Mouse (Mus musculus): ENCODE data around the gene Uqcr11.

Gene Uqcr11

GRCm38 (mm10) chr10:80431570-80432386 is 25.1 kb upstream of the Uqcr11 start:
- DNase-seq (ENCODE audit: low spot score in 2 of 2), result peak; percentile 50 to 59

GRCm38 (mm10) chr10:80430375-80430980 is 23.8 kb upstream of the Uqcr11 start:
- DNase-seq (ENCODE audit: low spot score in 2 of 2), result no peak

GRCm38 (mm10) chr10:80429800-80430199 is 23.2 kb upstream of the Uqcr11 start:
- peak in 1 of 2 experiments; percentile 67 for DNase-seq (ENCODE audit: low spot score in 2 of 2)

- DNase-seq (ENCODE audit: low spot score in 2 of 2), result no peak
Observed at GRCm38 (mm10) chr10:80425041-80425440, 18.4 kb upstream of the Uqcr11 start.

GRCm38 (mm10) chr10:80423562-80423961 is 16.9 kb upstream of the Uqcr11 start:
- peak; percentile 78 to 87 for DNase-seq (ENCODE audit: low spot score in 2 of 2)

- DNase-seq (ENCODE audit: low spot score in 2 of 2), result peak; percentile 73 to 79
Observed at GRCm38 (mm10) chr10:80421651-80422472, 15.2 kb upstream of the Uqcr11 start.

GRCm38 (mm10) chr10:80421208-80421607 is 14.6 kb upstream of the Uqcr11 start:
- DNase-seq (ENCODE audit: low spot score in 2 of 2), result peak in 1 of 2 experiments; percentile 59

- DNase-seq (ENCODE audit: low spot score in 2 of 2), result no peak
Observed at GRCm38 (mm10) chr10:80420729-80421128, 14.1 kb upstream of the Uqcr11 start.

- DNase-seq (ENCODE audit: low spot score in 2 of 2), result peak; percentile 50 to 57
Observed at GRCm38 (mm10) chr10:80419419-80419818, 12.8 kb upstream of the Uqcr11 start.

GRCm38 (mm10) chr10:80418311-80418710 is 11.7 kb upstream of the Uqcr11 start:
- peak in 1 of 2 experiments; percentile 74 for DNase-seq (ENCODE audit: low spot score in 2 of 2)

GRCm38 (mm10) chr10:80417841-80418240 is 11.2 kb upstream of the Uqcr11 start:
- DNase-seq (ENCODE audit: low spot score in 2 of 2), result no peak

- no peak for DNase-seq (ENCODE audit: low spot score in 2 of 2)
Observed at GRCm38 (mm10) chr10:80417371-80417770, 10.7 kb upstream of the Uqcr11 start.

- no peak for DNase-seq (ENCODE audit: low spot score in 2 of 2)
Observed at GRCm38 (mm10) chr10:80415566-80415965, 8.9 kb upstream of the Uqcr11 start.

- DNase-seq (ENCODE audit: low spot score in 2 of 2), result peak in 1 of 2 experiments; percentile 21
Observed at GRCm38 (mm10) chr10:80412656-80413541, 6.3 kb upstream of the Uqcr11 start.

GRCm38 (mm10) chr10:80407924-80408323 is 1.3 kb upstream of the Uqcr11 start:
- no peak for DNase-seq (ENCODE audit: low spot score in 2 of 2)

GRCm38 (mm10) chr10:80405481-80406173 is 1.0 kb downstream of the Uqcr11 start:
- DNase-seq (ENCODE audit: low spot score in 2 of 2), result peak in 1 of 2 experiments; percentile 61

GRCm38 (mm10) chr10:80403044-80403692 is 3.5 kb downstream of the Uqcr11 start:
- DNase-seq (ENCODE audit: low spot score in 2 of 2), result peak in 1 of 2 experiments; percentile 63

- no peak for DNase-seq (ENCODE audit: low spot score in 2 of 2)
Observed at GRCm38 (mm10) chr10:80400704-80401161, 5.9 kb downstream of the Uqcr11 start.

GRCm38 (mm10) chr10:80399973-80400703 is 6.5 kb downstream of the Uqcr11 start:
- no peak for DNase-seq (ENCODE audit: low spot score in 2 of 2)
